Comparison of ENCODE assay signal across 17 mouse cellular contexts in genomic region chr4:32258093-32258492, GRCm38 (mm10). TPM values are rescaled to one million over a fixed set of nuclear protein-coding genes. Genes with fewer than 3 reads are reported as not detected.
DNase-seq lines count a peak whose midpoint lies in the region; ATAC-seq lines count a peak whose summit lies in the region.
"Had no signal": no experiment of that assay in that cellular context is flagged by ENCODE, and none has a peak within 500 bp of the region (broad histone marks: within the 10 kb centered on the region; RNA-seq: fewer than 3 reads in every experiment).

No protein-coding gene starts in this region.

- peak; percentile 88 for DNase-seq in heart, adult 11 months
- no peak for DNase-seq in heart, adult 9 months (ENCODE audit: low spot score in 2 of 2)
- no peak for DNase-seq in embryonic facial prominence, embryonic 10.5 days (ENCODE audit: low spot score)
- peak; percentile 90 for DNase-seq in thymus, postnatal 25 days
- DNase-seq in gastrocnemius, postnatal 4 days (ENCODE audit: low spot score in 2 of 2): no peak
- DNase-seq in adrenal gland, adult 2 months: no peak
- no peak for DNase-seq in forebrain, embryonic 14.5 days (ENCODE audit: low spot score)
- DNase-seq: adrenal gland, postnatal 25 days; cerebellum, adult 11 months; gastrocnemius, postnatal 10 days; right cerebral cortex, adult 18-20 months had no signal

- WGBS in embryonic facial prominence, embryonic 10.5 days: 87% methylated on average over 13 of the region's 13 CpGs
- 88% methylated on average over 13 of the region's 13 CpGs for WGBS in forebrain, embryonic 14.5 days

- H3K4me1 ChIP-seq in embryonic facial prominence, embryonic 10.5 days: peaks cover 10% of the 10 kb centered on the region
- no peaks in the 10 kb centered on the region for H3K4me1 ChIP-seq in forebrain, embryonic 14.5 days (ENCODE audit: control insufficient read depth, insufficient read depth, low read length)
- H3K4me1 ChIP-seq: neural tube, embryonic 12.5 days had no signal

- no peaks in the 10 kb centered on the region for H3K27me3 ChIP-seq in embryonic facial prominence, embryonic 10.5 days (replicated peaks; ENCODE audit: low read depth, poor library complexity, severe bottlenecking)
- no peaks in the 10 kb centered on the region for H3K27me3 ChIP-seq in forebrain, embryonic 14.5 days (replicated peaks; ENCODE audit: control insufficient read depth, insufficient read depth, low read length)
- H3K27me3 ChIP-seq: CH12.LX; neural tube, embryonic 12.5 days; Patski had no signal

- H3K4me3 ChIP-seq in embryonic facial prominence, embryonic 10.5 days: no peak overlapping the region
- no peak overlapping the region for H3K4me3 ChIP-seq in forebrain, embryonic 14.5 days (ENCODE audit: low read depth, low read length)
- H3K4me3 ChIP-seq: neural tube, embryonic 12.5 days had no signal

- ATAC-seq in neutrophil, adult 5-6 weeks (ENCODE audit: extremely low read depth, insufficient number of reproducible peaks, low FRiP score, poor library complexity, severe bottlenecking): peak; percentile 80
- ATAC-seq in forebrain, embryonic 14.5 days: no peak
- ATAC-seq: intestine, postnatal 0 days; Patski had no signal

- no peak overlapping the region for H3K9ac ChIP-seq in forebrain, embryonic 14.5 days (ENCODE audit: low read length)
- H3K9ac ChIP-seq: liver, embryonic 14.5 days; neural tube, embryonic 12.5 days had no signal

- H3K9me3 ChIP-seq in embryonic facial prominence, embryonic 10.5 days: no peaks in the 10 kb centered on the region
- H3K9me3 ChIP-seq in forebrain, embryonic 14.5 days (replicated peaks; ENCODE audit: control insufficient read depth, low read length): no peaks in the 10 kb centered on the region
- H3K9me3 ChIP-seq: neural tube, embryonic 12.5 days had no signal

- H3K36me3 ChIP-seq in embryonic facial prominence, embryonic 10.5 days (replicated peaks): peaks cover 4% of the 10 kb centered on the region
- no peaks in the 10 kb centered on the region for H3K36me3 ChIP-seq in forebrain, embryonic 14.5 days (ENCODE audit: control insufficient read depth, insufficient read depth, low read length)
- H3K36me3 ChIP-seq: neural tube, embryonic 12.5 days had no signal

- no peak overlapping the region for H3K4me2 ChIP-seq in forebrain, embryonic 14.5 days (ENCODE audit: low read length)
- H3K4me2 ChIP-seq: neural tube, embryonic 12.5 days had no signal

- H3K27ac ChIP-seq in embryonic facial prominence, embryonic 10.5 days (replicated peaks): peak overlapping the region; percentile 44; the same call in 1 of the 2 replicates
- H3K27ac ChIP-seq in forebrain, embryonic 14.5 days (ENCODE audit: low read depth, low read length): no peak overlapping the region
- H3K27ac ChIP-seq: liver, embryonic 14.5 days; neural tube, embryonic 12.5 days had no signal

RNA-seq across cellular contexts. Expression of gene Bach2, which starts 19.5 kb away (rescaled TPM):
- 12.2 and 12.4 TPM in 2 replicates for polyA plus RNA-seq in embryonic facial prominence, embryonic 10.5 days (2016; fragmentation: Nextera tagmentation; extraction: Ambion mirVana)
- 79.4 and 98.9 TPM in 2 replicates for total RNA-seq in neutrophil, adult 5-6 weeks (2017)
- total RNA-seq in gastrocnemius, postnatal 4 days (2021): 10 to 100 TPM; 15.1 to 16.1 TPM
- 1 to 10 TPM; 2.2 to 2.9 TPM for total RNA-seq in adrenal gland, adult 2 months (2021)
- polyA plus RNA-seq in adrenal gland, adult 2 months (2012; rRNA removed): 0.35 and 0.61 TPM in 2 replicates
- 21.9 and 26.0 TPM in 2 replicates for polyA plus RNA-seq in forebrain, embryonic 14.5 days (2014; fragmentation: Nextera tagmentation; extraction: Ambion mirVana)
- total RNA-seq: CH12.LX had no signal

Comparison
In these comparisons a context has a peak if more than half of its experiments do, and no peak if none do; other contexts are left out.
1. DNase-seq: peak in heart, adult 11 months (single experiment) and thymus, postnatal 25 days (single experiment); none in heart, adult 9 months (0 of 2), embryonic facial prominence, embryonic 10.5 days (single experiment), gastrocnemius, postnatal 4 days (0 of 2), adrenal gland, adult 2 months (single experiment) and forebrain, embryonic 14.5 days (single experiment).
2. RNA of gene Bach2, which starts 19.5 kb away (total RNA-seq): 79.4 to 98.9 TPM in neutrophil, adult 5-6 weeks and 15.1 to 16.1 TPM in gastrocnemius, postnatal 4 days; 2.2 to 2.9 TPM in adrenal gland, adult 2 months; every median in the first group is over 4 times any median in the second.